Mouse (Mus musculus) brain, embryonic 14.5 days (tissue): ENCODE results near the gene Tcp10c.
"Not testable (repeated sequence)": the region's sequence is repeated elsewhere in the genome, so short reads cannot be mapped to it uniquely, and the experiment has no call there.

Source experiments
- CTCF ChIP-seq: fragments of 200-500 bp; IDR thresholded peaks from 2 replicates; pipeline ENCODE4 v1.5.1; 2012; ENCODE audit warnings: inconsistent platforms, mild to moderate bottlenecking, moderate library complexity, borderline replicate concordance; ENCODE audit not compliant: insufficient read depth, insufficient read length; ENCODE audit errors: extremely low read depth
- POLR2A ChIP-seq: fragments of 200-500 bp; IDR thresholded peaks from 2 replicates; pipeline ENCODE4 v1.6.1; 2012; ENCODE audit warnings: mild to moderate bottlenecking, inconsistent platforms, borderline replicate concordance; ENCODE audit not compliant: poor library complexity, insufficient read depth, insufficient read length, severe bottlenecking; ENCODE audit errors: extremely low read depth

DNA sequence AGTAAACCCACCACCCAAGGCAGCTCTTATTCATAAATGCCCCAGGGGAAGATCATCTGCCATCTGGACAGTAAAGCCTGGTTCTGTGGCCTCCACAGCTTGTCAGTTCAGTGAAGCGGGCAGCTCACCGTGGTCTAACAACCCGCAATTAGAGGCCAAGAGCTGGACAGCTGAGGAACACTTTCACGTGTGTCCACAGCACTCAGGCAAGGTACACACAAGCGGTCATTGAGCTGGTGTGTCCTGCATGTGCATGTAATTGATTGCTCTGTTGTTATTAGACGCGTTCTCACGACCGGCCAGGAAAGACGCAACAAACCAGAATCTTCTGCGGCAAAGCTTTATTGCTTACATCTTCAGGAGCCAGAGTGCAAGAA, 53.9 kb downstream of the Tcp10c start:
- not testable (repeated sequence) for TF ChIP-seq CTCF, POLR2A
